Mouse (Mus musculus): Measurements from ENCODE around the gene Tpst1. TPM values are rescaled to one million over a fixed set of nuclear protein-coding genes. Genes with fewer than 3 reads are reported as not detected.

Tpst1 gene
- total RNA-seq, 2 experiments from 2014 or later: 46.4 to 48.2 TPM

GRCm38 (mm10) chr5:130084271-130084670 is 11.1 kb downstream of the Tpst1 start:
- no peak for DNase-seq (ENCODE audit: extremely low spot score in 1 of 2, low spot score in 1 of 2)

DNA sequence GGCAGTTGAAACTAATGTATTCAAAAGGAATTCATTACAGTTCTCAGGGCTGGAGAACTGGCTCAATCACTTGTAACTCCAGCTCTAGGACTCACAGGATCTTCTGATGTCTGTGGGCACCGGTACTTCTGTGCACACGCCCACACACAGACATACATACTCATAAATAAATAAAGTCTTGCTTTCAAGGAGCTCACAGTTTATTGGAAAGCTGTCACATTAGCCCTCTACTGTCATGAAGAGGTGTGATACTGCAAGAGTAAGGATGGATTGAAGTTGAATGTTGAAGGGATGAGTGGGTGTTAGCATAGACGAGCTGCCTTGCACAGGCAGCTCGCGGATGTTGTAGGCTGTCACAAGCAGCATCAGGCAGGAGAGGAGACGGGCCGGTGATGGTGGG is 14.9 kb downstream of the Tpst1 start:
- no peak for DNase-seq (ENCODE audit: extremely low spot score in 1 of 2, low spot score in 1 of 2)

GRCm38 (mm10) chr5:130088612-130089011 is 15.5 kb downstream of the Tpst1 start:
- DNase-seq (ENCODE audit: extremely low spot score in 1 of 2, low spot score in 1 of 2): no peak

GRCm38 (mm10) chr5:130089177-130089576 is 16.1 kb downstream of the Tpst1 start:
- DNase-seq (ENCODE audit: extremely low spot score in 1 of 2, low spot score in 1 of 2): no peak

DNA sequence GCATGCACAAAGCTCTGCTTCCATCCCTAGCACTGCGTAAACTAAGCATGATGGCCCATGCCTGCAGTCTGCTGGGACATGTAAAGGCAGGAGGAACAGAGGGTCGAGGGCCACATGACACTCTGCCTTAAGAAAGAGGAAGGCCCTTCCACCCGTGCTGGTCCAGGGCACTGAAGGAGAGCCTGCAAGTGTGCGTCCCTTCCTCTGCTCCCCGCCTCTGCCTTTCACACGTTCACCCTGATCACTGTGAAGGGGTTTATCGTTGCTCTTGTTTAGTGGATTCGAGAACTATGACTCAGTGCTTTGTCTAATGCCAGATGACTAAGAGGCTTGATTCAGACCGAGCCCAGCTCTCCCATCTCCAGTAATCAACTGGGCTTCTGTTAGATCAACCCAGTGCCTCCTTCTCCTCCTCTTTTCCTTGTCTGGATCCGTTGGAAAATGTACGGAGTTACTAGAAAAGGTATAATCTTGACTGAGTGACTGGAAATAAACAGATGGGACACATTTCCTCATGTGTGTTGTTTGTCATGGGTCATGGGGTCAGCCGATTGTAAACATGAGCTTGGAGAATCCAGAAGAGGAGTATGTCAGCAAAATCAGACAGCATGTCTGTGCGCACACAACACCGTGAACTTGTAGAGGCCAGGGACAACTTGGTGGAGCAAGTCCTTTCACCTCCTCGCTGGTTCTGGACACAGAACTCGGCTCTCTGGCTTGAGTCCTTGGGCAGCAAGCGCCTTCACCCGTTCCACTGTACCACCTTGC is 16.7 kb downstream of the Tpst1 start:
- no peak for DNase-seq (ENCODE audit: extremely low spot score in 1 of 2, low spot score in 1 of 2)

DNA sequence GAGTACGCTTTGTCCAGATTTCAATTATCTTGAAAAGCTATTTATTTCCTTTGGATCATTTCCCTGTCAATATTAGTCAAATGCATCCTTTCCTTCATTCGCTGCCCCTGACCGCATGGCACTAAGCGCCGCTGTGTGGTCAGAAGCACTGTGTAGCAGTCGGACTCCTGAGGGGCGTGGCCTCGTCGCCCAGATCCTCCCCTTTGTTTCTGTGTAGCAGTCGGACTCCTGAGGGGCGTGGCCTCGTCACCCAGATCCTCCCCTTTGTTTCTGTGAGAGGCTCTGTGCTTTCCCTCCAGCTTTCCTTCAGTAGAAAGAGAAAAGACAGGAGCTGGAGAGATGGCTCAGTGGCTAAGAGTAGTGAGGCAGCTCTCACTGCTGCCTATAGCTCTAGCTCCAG is 23.6 kb downstream of the Tpst1 start:
- DNase-seq (ENCODE audit: extremely low spot score in 1 of 2, low spot score in 1 of 2): no peak

- DNase-seq (ENCODE audit: extremely low spot score in 1 of 2, low spot score in 1 of 2): no peak
Measured at GRCm38 (mm10) chr5:130097837-130098236, 24.7 kb downstream of the Tpst1 start.

DNA sequence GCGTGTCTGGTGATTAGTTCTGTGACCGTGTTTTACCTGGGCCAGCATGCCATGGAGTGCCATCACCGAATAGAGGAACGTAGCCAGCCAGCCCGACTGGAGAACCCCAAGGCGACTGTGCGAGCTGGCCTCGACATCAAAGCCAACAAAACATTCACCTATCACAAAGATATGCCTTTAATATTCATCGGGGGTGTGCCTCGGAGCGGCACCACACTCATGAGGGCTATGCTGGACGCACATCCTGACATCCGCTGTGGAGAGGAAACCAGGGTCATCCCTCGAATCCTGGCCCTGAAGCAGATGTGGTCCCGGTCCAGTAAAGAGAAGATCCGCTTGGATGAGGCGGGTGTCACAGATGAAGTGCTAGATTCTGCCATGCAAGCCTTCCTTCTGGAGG is 28.6 kb downstream of the Tpst1 start:
- no peak for DNase-seq (ENCODE audit: extremely low spot score in 1 of 2, low spot score in 1 of 2)

- DNase-seq (ENCODE audit: extremely low spot score in 1 of 2, low spot score in 1 of 2): no peak
Measured at GRCm38 (mm10) chr5:130109348-130109747, 36.2 kb downstream of the Tpst1 start.

DNA sequence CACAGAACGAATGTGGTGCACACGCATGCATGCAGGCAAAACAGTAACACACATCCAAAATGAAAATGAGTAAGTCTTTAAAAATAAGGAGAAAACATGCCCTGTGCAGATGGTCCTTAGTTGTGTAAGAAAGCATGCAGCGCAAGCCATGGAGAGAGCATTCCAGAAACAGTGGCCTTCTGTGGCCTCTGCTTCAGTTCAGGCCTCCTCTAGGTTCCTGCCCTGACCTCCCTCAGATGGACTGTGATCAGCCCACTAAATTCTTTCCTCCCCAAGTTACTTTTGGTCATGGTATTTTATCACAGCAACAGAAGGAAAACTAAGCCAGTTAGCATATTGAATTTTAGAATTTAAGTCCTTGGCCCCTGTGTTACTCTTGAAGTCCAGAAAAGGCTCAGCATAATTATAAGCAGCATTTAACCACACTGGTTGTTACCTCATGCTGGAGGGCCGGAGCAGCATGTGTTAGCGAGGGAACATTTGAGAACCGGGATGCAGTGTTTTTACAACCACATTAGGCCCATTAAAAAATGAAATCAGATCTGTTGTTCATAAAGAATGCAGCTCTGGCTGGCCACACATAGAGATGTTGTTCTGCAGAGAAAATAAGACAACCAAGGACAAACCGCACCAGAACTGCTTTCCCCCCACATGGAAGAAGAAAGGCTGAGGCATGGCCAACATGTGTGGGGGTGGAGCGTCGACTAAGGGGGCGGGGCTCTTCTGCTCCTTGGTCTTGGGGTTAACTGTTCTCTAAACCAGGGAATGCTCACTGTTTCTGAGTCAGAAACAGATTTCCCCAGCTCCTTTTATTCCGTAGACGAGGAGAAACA is 37.7 kb downstream of the Tpst1 start:
- no peak for DNase-seq (ENCODE audit: extremely low spot score in 1 of 2, low spot score in 1 of 2)

DNA sequence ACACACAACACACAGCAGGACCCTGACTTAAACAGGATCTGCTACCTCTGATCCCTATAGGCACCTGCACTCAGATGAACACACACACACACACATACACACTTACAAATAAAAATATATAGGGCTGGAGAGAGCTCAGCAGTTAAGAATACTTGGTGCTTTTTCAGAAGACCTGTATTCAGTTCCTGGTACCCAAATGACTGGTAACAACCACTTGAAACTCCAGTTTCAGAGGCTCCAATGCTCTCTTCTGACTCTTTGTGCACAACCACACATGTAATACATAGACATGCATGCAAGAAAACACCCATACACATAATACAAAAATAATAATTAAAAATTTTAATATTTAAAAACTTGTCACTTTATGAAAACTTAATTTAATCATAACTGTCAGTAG is 39.5 kb downstream of the Tpst1 start:
- DNase-seq (ENCODE audit: extremely low spot score in 1 of 2, low spot score in 1 of 2): no peak

GRCm38 (mm10) chr5:130116116-130116515 is 43.0 kb downstream of the Tpst1 start:
- no peak for DNase-seq (ENCODE audit: extremely low spot score in 1 of 2, low spot score in 1 of 2)

GRCm38 (mm10) chr5:130116857-130117256 is 43.7 kb downstream of the Tpst1 start:
- no peak for DNase-seq (ENCODE audit: extremely low spot score in 1 of 2, low spot score in 1 of 2)

DNA sequence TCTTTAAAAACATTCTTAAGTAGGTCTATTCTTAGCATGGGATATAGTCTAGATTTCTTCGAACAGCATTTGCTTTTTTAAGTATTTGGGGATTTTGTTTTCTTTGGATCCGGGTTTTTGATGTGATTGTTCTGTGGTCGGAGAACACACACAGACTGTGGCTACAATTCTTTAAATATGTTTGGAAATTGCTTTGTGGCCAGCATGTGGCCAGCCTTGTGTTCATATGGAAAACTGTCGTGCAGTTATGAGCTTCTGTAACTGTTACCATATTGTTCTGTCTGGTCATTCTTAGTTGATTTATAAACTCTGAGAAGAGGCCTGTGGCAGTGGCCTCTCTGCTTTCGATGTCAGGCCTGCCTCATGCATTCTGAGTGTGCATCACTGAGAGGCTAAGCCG is 44.8 kb downstream of the Tpst1 start:
- DNase-seq (ENCODE audit: extremely low spot score in 1 of 2, low spot score in 1 of 2): no peak

- no peak for DNase-seq (ENCODE audit: extremely low spot score in 1 of 2, low spot score in 1 of 2)
Measured at GRCm38 (mm10) chr5:130119236-130119635, 46.1 kb downstream of the Tpst1 start.

DNA sequence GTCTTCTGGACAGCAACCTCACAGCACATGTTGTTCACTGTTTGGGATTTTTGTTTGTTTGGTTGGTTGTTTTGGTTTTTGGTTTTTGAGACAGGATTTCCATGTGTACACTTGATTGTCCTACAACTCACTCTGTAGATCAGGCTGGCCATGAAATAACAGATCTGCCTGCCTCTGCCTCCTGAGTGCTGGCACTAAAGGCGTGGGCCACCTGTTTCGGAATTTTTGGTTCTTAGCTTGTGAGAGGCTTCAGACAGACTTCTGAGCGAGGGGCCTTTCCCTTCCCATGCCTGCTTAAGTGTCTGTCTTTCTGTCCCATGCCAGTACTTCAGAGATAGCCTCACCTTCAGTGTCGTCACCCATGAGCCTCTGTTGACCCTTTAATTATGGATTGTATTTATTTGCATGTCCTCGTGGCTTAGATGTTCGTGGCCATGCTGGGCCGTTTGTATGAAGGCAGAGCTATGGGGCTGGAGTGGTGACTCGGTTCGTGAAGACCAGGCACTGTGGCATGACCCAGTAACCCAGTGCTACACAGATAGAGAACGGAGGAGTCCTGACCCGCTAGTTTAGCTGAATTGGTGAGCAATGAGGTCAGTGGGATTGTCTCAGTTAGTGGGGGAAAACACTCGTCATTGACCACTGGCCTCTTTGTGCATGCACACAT is 47.1 kb downstream of the Tpst1 start:
- DNase-seq (ENCODE audit: extremely low spot score in 1 of 2, low spot score in 1 of 2): no peak

GRCm38 (mm10) chr5:130120904-130121303 is 47.8 kb downstream of the Tpst1 start:
- DNase-seq (ENCODE audit: extremely low spot score in 1 of 2, low spot score in 1 of 2): no peak

GRCm38 (mm10) chr5:130122355-130122754 is 49.2 kb downstream of the Tpst1 start:
- no peak for DNase-seq (ENCODE audit: extremely low spot score in 1 of 2, low spot score in 1 of 2)

- no peak for DNase-seq (ENCODE audit: extremely low spot score in 1 of 2, low spot score in 1 of 2)
Measured at GRCm38 (mm10) chr5:130124271-130124670, 51.1 kb downstream of the Tpst1 start.

- DNase-seq (ENCODE audit: extremely low spot score in 1 of 2, low spot score in 1 of 2): no peak
Measured at GRCm38 (mm10) chr5:130128686-130129523, 55.8 kb downstream of the Tpst1 start.

DNA sequence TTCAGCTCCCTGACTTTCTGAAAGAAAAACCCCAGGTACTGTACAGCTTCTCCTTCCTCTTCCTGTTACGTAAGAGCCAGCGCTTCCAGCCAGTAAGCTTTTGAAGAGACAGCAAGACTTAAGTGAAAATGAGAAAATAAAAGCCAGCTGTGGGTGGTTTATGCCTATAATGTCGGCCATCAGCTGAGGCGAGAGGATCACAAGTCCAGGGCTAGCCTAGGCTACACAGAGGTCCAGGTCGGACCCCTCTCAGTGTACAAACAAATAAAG is 56.3 kb downstream of the Tpst1 start:
- DNase-seq (ENCODE audit: extremely low spot score in 1 of 2, low spot score in 1 of 2): no peak
